Mouse (Mus musculus) lung, adult 2 months (tissue): ENCODE data around the gene Rai1. TPM values are rescaled to one million over a fixed set of nuclear protein-coding genes. Genes with fewer than 3 reads are reported as not detected.
A peak's percentile ranks its signal among the peaks of the same experiment; 100 is the strongest.

Experiments
- DNase-seq: peaks from one replicate; pipeline ENCODE4 v3.0.0; 2022
- H3K4me1 ChIP-seq: fragments of 200-500 bp; 2 replicates; pipeline ENCODE4 v1.6.1; 2011; ENCODE audit warnings: low read length; ENCODE audit not compliant: control insufficient read depth, insufficient read depth
- H3K4me3 ChIP-seq: fragments of 200-500 bp; replicated peaks from 2 replicates; pipeline ENCODE3; 2011; ENCODE audit warnings: low read depth, mild to moderate bottlenecking, control low read depth, low read length; ENCODE audit errors: extremely low read depth
- CTCF ChIP-seq: fragments of 200-500 bp; IDR thresholded peaks from 2 replicates; pipeline ENCODE4 v1.5.1; 2011; ENCODE audit warnings: mild to moderate bottlenecking, low read length, control low read depth; ENCODE audit not compliant: insufficient read depth
- POLR2A ChIP-seq: fragments of 200-500 bp; IDR thresholded peaks from 2 replicates; pipeline ENCODE4 v1.6.1; 2011; ENCODE audit warnings: low read depth, mild to moderate bottlenecking, control low read depth, low read length, borderline replicate concordance; ENCODE audit errors: extremely low read depth
- WGBS: fragments of 180-500 bp; shearing (Covaris S2); methylation state at CpG from one replicate; pipeline ENCODE4 v1.1.7; 2018; 5-methylcytosine and 5-hydroxymethylcytosine counted together
- polyA plus RNA-seq: library from polyadenylated mRNA; depleted of rRNA; stranded (reverse); fragments of >200 nt; gene quantifications from 2 replicates; pipeline ENCODE4 v1.2.3, GENCODE M21; 2012

Gene Rai1
- polyA plus RNA-seq, 1 experiment = 47.3 TPM

GRCm38 (mm10) chr11:60209933-60210249 is 105.1 kb downstream of the Rai1 start:
- Histone ChIP-seq H3K4me1 (peaks cover 21% of the 10 kb centered on the region; the same call in 1 of the 2 replicates), H3K4me3 (peak overlapping the region; percentile 61)
- no peak for DNase-seq
- TF ChIP-seq CTCF (no peak), POLR2A (no peak)
- 2% methylated on average over 2 of the region's 2 CpGs for WGBS

GRCm38 (mm10) chr11:60210305-60210724 is 105.5 kb downstream of the Rai1 start:
- Histone ChIP-seq H3K4me1 (peaks cover 21% of the 10 kb centered on the region; the same call in 1 of the 2 replicates), H3K4me3 (peak overlapping the region; percentile 61)
- DNase-seq = peak; percentile 94
- 1% methylated on average over 47 of the region's 47 CpGs for WGBS
- TF ChIP-seq CTCF (no peak), POLR2A (peak; percentile 79; the same call in 1 of the 2 replicates)

GRCm38 (mm10) chr11:60211152-60211551 is 106.3 kb downstream of the Rai1 start:
- no peak overlapping the region for H3K4me3 ChIP-seq
- WGBS = 58% methylated on average over 3 of the region's 3 CpGs
- TF ChIP-seq CTCF = no peak
- peaks cover 21% of the 10 kb centered on the region; the same call in 1 of the 2 replicates for H3K4me1 ChIP-seq
- no peak for DNase-seq

GRCm38 (mm10) chr11:60211761-60212160 is 106.9 kb downstream of the Rai1 start:
- 52% methylated on average over 12 of the region's 12 CpGs for WGBS
- no peak for TF ChIP-seq CTCF
- no peak for TF ChIP-seq POLR2A
- DNase-seq = no peak
- Histone ChIP-seq H3K4me3 (no peak overlapping the region), H3K4me1 (peaks cover 22% of the 10 kb centered on the region; the same call in 1 of the 2 replicates)

- Histone ChIP-seq H3K4me1 (peaks cover 23% of the 10 kb centered on the region; the same call in 1 of the 2 replicates), H3K4me3 (no peak overlapping the region)
- WGBS = 54% methylated on average over 6 of the region's 6 CpGs
- TF ChIP-seq POLR2A (no peak), CTCF (no peak)
- no peak for DNase-seq
These were observed 108.5 kb downstream of the Rai1 start for GRCm38 (mm10) chr11:60213266-60213665.

GRCm38 (mm10) chr11:60216671-60217070 is 111.9 kb downstream of the Rai1 start:
- no peak for DNase-seq
- TF ChIP-seq POLR2A (no peak), CTCF (no peak)
- peaks cover 17% of the 10 kb centered on the region; the same call in 1 of the 2 replicates for H3K4me1 ChIP-seq
- 81% methylated on average over 1 of the region's 1 CpGs for WGBS
- H3K4me3 ChIP-seq = no peak overlapping the region

GRCm38 (mm10) chr11:60217467-60217866 is 112.7 kb downstream of the Rai1 start:
- TF ChIP-seq POLR2A (no peak), CTCF (no peak)
- no peak overlapping the region for H3K4me3 ChIP-seq
- peaks cover 15% of the 10 kb centered on the region; the same call in 1 of the 2 replicates for H3K4me1 ChIP-seq
- DNase-seq = no peak
- WGBS = 83% methylated on average over 7 of the region's 7 CpGs

- TF ChIP-seq POLR2A = no peak
- TF ChIP-seq CTCF = no peak
- H3K4me1 ChIP-seq = peaks cover 15% of the 10 kb centered on the region; the same call in 1 of the 2 replicates
- peak overlapping the region; percentile 97 for H3K4me3 ChIP-seq
- peak; percentile 24 for DNase-seq
- 7% methylated on average over 8 of the region's 8 CpGs for WGBS
These were observed 114.8 kb downstream of the Rai1 start for GRCm38 (mm10) chr11:60219609-60220008.

- Histone ChIP-seq H3K4me3 (peak overlapping the region; percentile 97), H3K4me1 (peaks cover 15% of the 10 kb centered on the region; the same call in 1 of the 2 replicates)
- under 1% methylated on average over 46 of the region's 46 CpGs for WGBS
- DNase-seq = peak; percentile 96
- TF ChIP-seq POLR2A (peak; percentile 60; the same call in 1 of the 2 replicates), CTCF (no peak)
These were observed 115.5 kb downstream of the Rai1 start for GRCm38 (mm10) chr11:60220291-60220804.

- TF ChIP-seq POLR2A = no peak
- TF ChIP-seq CTCF = no peak
- DNase-seq = no peak
- H3K4me1 ChIP-seq = peaks cover 15% of the 10 kb centered on the region; the same call in 1 of the 2 replicates
- no peak overlapping the region for H3K4me3 ChIP-seq
- WGBS = 81% methylated on average over 6 of the region's 6 CpGs
These were observed 116.6 kb downstream of the Rai1 start for GRCm38 (mm10) chr11:60221425-60221824.
